Mouse (Mus musculus) frontal cortex, postnatal 14 days (tissue): ENCODE data around the gene Abca17.
A peak's percentile ranks its signal among the peaks of the same experiment; 100 is the strongest.

Source experiments
- DNase-seq, 2 experiments: peaks; one replicate each; pipeline ENCODE4 v3.0.0; 2022; ENCODE audit warnings: low spot score in 2 of 2

Abca17 gene

DNA sequence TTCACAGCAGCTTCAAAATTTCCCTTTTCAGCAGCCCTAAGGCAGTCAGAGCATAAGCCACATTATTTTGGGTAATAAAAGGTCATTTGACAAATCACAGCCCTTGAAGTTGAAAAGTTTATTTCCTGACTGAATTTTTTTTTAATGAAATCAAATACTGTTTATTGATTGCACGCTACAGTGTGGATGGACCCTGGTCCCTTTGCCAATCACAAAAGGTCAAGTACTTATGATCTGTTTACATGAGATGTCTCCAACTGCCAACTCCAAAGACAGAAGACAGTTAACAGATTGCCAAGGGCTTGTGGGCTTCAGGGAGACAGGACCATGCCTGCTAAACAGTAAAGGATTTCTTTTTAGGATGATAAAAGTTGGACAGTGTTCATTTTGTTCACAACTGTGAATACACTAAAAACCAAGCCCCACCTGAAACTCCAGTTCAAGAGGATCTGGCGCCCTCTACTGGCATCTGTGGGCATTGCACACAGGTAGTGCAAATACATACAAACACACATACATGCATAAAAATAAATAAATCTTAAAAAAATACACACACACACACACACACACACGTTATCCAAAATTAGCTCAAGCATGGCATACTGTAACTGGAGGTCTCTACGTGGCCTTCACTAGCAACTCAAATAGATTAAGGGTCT is 107.4 kb downstream of the Abca17 start:
- DNase-seq = no peak

DNA sequence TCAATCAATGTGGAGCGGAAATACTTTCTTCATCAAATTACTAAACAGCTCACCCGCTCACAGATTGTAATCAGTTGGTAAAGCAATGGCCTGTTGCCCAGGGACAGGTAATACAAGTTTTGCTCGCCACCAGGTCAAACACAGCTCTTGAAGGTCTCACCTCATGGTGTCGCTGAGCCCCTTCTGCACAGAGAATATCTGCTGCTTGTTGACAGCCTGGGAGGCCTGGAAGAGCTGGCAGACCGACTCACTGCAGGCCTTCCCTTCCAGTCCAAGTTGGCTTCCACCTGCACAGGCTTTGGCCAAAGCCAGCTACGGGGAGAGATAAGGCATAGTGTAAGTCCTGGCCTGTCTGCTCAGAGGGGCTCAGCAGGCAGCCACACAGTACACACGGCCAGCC is 113.9 kb downstream of the Abca17 start:
- DNase-seq = no peak

DNA sequence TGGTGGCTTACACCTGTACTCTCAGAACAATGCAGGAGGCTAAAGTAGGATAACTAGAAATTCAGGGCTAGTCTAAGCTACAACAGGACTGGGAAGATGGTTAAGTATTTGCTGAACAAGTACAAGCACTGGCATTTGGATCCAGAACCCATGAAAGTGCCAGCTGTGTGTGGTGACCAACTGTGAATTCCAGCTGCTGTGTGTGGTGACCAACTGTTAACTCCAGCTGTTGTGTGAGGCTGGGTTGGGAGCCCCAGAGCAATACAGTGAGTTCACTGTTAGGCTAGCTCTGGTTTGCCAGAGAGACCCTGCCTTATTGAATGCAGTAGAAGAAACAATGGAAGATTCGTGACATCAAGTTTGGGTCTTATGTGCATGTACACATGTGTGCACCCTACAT is 114.4 kb downstream of the Abca17 start:
- DNase-seq = no peak

DNA sequence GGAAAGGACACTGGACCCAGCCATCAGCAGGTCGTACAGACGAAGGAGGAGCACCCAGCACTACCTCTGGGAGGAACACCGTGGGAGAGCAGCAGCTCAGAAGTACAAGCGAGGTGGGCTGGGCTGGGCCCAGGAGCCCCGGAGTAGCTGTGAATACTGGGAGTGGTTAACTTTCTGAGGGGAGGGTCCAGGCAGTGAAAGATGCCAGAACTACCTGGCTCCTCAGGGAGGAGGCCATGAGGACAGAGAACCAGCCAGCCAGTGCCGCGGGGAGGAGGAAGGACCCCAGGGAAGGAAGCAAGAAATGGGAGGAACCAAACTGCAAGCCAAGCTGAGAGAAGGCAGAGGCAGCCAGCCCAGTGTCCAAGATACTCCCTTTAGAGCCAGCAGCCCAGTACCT is 122.9 kb downstream of the Abca17 start:
- no peak for DNase-seq

DNA sequence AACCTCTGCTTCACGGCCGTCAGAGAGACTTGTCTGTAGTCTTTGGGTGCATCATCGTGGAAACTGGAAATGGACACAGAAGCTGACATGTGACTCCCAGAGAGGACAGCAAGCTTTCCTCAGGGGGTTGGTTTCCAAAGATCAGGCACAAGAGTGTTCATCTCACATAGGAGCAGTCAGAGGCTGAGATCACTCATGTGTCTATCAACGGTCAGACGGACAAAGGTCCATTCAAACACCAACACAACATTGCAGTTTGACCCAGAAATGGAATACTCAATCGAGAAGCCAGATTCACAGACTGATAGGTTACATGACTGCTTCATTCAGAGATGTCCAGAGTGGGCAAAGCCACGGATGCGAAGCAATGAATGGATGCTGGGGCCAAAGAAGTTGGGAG is 124.1 kb downstream of the Abca17 start:
- DNase-seq = no peak

DNA sequence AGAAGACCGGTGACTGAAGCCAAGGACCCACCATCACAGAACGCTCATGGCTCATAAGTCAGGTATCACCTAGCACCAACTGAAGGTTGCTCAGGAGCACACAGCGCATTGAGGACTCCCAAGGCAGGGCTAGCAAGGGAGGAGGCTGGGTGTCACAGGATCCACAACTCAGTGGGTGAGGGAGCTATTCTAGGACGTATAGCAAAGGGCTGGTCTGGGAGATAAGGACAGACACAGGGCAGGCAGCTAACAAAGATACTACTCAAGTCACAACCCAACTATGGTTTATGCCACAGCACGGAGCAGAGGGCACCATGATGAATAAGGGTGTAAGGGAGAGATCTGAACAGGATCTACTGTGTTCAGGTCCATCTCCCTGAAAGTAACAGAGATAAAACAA is 125.0 kb downstream of the Abca17 start:
- no peak for DNase-seq

DNA sequence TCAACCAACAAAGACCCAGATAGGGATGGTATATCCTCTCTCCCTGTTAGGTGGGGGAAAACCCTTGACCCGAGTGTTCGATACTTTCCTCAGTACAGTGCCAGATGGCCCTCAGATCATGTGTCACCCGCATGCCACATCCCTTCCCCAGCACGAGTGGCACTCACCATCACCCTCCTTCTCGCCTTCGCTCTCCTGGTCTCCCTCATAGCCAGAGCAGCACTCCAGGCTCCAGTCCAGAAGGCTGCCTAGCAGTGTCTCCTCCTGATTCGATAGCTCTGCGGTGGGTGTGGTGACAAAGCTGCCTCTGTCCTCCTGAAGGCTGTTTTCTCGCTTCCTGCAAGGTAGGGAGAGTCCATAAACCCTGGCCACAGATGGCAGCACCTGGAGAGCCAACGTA is 126.1 kb downstream of the Abca17 start:
- DNase-seq = no peak

DNA sequence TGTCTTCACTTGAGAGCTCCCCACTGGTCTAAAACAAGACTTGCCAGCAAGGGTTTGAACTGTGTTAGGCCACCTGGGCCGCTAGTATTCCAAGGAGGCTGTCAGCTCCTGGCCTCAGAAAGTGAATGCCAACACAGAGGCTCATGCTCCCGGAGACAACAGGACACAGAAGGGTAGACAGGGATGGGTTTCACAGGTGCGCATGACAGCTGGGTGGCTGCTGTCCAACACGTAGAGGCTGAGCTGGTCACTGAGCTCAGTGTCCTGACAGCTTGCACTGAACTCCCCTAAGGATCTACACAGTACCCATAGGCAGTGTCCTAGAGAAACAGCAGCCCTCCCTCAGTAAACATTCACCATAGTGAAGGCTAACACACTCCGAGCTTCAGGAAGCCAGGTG is 127.4 kb downstream of the Abca17 start:
- no peak for DNase-seq

DNA sequence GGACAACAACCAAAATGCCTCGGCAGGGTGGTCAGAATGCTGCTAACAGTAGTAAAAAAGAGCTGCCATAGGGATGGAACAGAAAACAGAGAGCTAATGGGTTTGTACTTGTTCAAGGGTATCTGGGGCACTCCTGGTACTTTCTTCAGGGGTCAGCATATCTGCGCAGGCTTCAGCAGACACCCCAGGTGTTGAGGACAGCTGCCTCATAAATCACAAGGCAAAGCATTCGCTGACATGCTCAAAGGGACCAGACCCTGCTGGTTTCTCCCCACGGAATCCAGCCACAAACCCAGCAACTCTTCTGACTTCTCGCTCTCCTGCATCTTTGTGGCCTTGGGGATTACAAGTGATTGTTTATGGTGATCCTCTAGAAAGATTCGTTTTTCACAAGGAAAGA is 128.2 kb downstream of the Abca17 start:
- DNase-seq = no peak

DNA sequence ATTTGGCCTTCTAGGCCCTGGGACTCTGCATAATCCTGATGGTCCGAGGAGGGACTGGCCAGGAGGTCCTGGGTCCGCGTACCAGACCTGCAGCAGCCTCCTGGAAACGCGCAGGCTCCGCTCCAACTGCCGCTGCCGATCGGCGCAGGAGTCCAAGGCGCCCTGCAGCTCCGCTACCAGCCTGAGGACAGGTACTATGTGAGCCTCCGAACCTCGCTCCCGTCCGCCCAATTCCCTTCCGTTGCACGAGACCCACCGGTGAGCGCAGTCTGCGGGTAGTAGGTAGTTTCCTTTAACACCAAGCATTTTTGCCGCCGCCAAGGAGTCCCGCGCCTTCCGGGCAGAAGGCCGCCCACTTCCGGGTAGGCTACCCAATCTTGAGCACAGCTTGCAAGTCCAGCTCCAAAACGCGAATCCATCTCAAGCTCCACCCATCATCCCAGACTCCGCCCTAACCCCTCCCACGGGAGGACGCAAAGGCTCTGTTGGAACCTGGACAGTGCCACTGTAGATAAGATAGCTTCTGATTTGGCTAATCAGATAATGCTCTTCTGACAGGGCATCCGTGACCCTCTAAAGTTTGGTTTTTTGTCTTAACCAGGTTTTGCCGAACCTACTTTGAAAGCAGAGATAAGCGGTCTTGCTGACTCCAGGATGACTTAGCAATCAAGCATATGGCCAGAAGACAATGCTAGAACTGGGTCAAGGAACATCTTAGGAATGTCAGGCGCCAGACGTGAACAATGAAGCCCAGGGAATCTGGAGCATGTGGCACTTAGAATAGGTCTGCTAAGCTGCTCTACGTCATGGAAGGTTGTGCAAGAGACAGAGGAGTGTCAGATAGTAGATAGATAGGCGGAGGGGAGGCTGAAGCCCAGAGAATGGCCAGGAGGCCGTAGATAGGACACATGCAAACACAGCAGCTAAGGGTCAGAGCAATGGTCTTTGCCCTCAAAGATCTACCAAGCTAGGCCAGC is 130.1 kb downstream of the Abca17 start, which contains the start of gene Tedc2:
Gene Tedc2 (minus strand): TSS at position 417 of the 977 bp plus-strand sequence.
- peak; percentile 86 to 89 for DNase-seq

DNA sequence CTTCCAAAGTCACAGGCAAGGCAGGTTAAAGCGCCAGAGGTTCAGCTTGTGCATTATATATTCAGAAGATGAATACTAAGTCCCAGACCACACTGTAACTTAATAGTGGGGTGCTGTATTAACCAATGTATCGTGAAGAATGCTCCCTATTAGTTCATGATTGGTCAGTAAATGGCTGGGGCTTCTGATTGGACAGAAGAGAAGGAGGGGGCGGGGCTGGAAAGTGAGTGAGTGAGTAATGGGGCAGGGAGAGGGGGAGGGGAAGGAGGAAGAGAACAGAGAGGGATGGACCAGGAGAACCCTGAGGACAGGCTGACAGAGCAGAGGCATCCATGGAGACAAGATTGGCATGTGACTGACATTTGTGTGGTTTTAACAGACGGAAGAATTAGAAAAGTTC is 134.0 kb downstream of the Abca17 start:
- no peak for DNase-seq
